Mouse (Mus musculus) heart, adult 2 months (tissue): ENCODE results near the gene Akap2.

Source experiments
- CTCF ChIP-seq: fragments of 200-600 bp; IDR thresholded peaks from 2 replicates; pipeline ENCODE4 v1.8.1; 2022; ENCODE audit warnings: antibody characterized with exemption, mild to moderate bottlenecking, moderate library complexity
- POLR2A ChIP-seq: fragments of 200-500 bp; IDR thresholded peaks from 2 replicates; pipeline ENCODE4 v1.6.1; 2011; ENCODE audit warnings: mild to moderate bottlenecking, low read depth, low read length, control low read depth; ENCODE audit not compliant: insufficient read depth

DNA sequence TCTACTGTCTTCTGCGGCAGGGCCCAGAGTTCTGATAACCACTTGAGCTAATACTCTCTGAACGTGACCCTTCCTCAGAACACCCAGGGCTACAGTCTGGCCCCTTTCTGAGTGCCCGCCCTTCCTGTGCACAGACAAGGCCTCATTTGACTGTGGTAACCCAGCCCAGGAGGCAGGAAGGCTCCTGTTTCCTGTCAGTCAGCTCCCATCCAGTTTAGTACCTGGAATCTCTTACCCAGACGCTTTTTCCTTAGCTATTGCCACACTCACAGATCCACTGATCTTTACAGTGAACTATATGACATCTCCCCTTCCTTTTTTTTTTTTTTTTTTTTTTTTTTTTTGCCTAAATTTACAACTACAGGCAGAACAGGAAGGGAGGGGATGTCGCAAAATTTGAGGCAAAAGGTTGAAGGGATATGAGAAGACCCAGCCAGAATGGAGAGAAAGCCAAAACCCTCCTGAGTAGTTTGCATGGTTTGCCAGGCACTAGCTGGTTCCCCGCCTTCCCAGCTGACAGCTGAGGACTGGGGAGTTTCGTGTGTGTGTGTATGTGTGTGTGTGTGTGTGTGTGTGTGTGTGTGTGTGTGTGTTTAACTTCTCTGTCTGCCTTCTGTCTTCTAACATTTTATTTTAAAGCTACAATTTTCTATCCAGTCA lies 95.6 kb downstream of the Akap2 start:
- TF ChIP-seq POLR2A (no peak), CTCF (no peak)
